In genomic region chr4:144998808-144999571, GRCm38 (mm10) we compare ENCODE assay signal across 8 mouse cellular contexts.
DNase-seq lines count a peak whose midpoint lies in the region; ATAC-seq and TF ChIP-seq lines count a peak whose summit lies in the region.

No protein-coding gene starts in this region.

- no peaks in the 10 kb centered on the region for H3K9me3 ChIP-seq in forebrain, embryonic 10.5 days
- no peaks in the 10 kb centered on the region for H3K9me3 ChIP-seq in forebrain, embryonic 12.5 days
- no peaks in the 10 kb centered on the region for H3K9me3 ChIP-seq in midbrain, embryonic 13.5 days
- no peaks in the 10 kb centered on the region for H3K9me3 ChIP-seq in midbrain, embryonic 11.5 days (ENCODE audit: control insufficient read depth, low read length)
- H3K9me3 ChIP-seq in limb, embryonic 14.5 days (ENCODE audit: control insufficient read depth, low read length) = no peaks in the 10 kb centered on the region

- no peak for ATAC-seq in forebrain, embryonic 12.5 days (ENCODE audit: low FRiP score)
- peak; percentile 38 for ATAC-seq in midbrain, embryonic 13.5 days
- no peak for ATAC-seq in midbrain, embryonic 11.5 days (ENCODE audit: low FRiP score)
- ATAC-seq in limb, embryonic 14.5 days (ENCODE audit: low FRiP score, low read depth) = no peak

- peaks cover 34% of the 10 kb centered on the region for H3K4me1 ChIP-seq in forebrain, embryonic 10.5 days
- peaks cover 11% of the 10 kb centered on the region for H3K4me1 ChIP-seq in forebrain, embryonic 12.5 days
- peaks cover 11% of the 10 kb centered on the region for H3K4me1 ChIP-seq in midbrain, embryonic 13.5 days (replicated peaks)
- H3K4me1 ChIP-seq in midbrain, embryonic 11.5 days (ENCODE audit: control insufficient read depth, insufficient read depth, low read length) = no peaks in the 10 kb centered on the region
- H3K4me1 ChIP-seq in limb, embryonic 14.5 days (ENCODE audit: control insufficient read depth, insufficient read depth, low read length) = peaks cover 39% of the 10 kb centered on the region
- H3K4me1 ChIP-seq in thymus, adult 2 months (replicated peaks; ENCODE audit: control insufficient read depth, insufficient read depth, low read length) = peaks cover 38% of the 10 kb centered on the region

- peak overlapping the region; percentile 62 for H3K27ac ChIP-seq in forebrain, embryonic 10.5 days
- H3K27ac ChIP-seq in forebrain, embryonic 12.5 days = no peak overlapping the region
- H3K27ac ChIP-seq in midbrain, embryonic 13.5 days = no peak overlapping the region
- H3K27ac ChIP-seq in midbrain, embryonic 11.5 days (ENCODE audit: low read depth, low read length) = no peak overlapping the region
- H3K27ac ChIP-seq in limb, embryonic 14.5 days (replicated peaks; ENCODE audit: low read depth, low read length) = peak overlapping the region; percentile 79
- peak overlapping the region; percentile 89 for H3K27ac ChIP-seq in thymus, adult 2 months (ENCODE audit: control insufficient read depth, insufficient read depth, low read length)

- DNase-seq in forebrain, embryonic 10.5 days (ENCODE audit: extremely low spot score, low spot score) = no peak
- no peak for DNase-seq in midbrain, embryonic 11.5 days (ENCODE audit: low spot score, missing footprints)
- no peak for DNase-seq in limb, embryonic 14.5 days (ENCODE audit: low spot score)
- no peak for DNase-seq in thymus, adult 2 months
- DNase-seq in gastrocnemius, postnatal 14 days = no peak
- no peak for DNase-seq in right cerebral cortex, postnatal 25 days

- no peak overlapping the region for H3K4me3 ChIP-seq in forebrain, embryonic 10.5 days
- no peak overlapping the region for H3K4me3 ChIP-seq in forebrain, embryonic 12.5 days (replicated peaks)
- H3K4me3 ChIP-seq in midbrain, embryonic 13.5 days (replicated peaks) = no peak overlapping the region
- no peak overlapping the region for H3K4me3 ChIP-seq in midbrain, embryonic 11.5 days (ENCODE audit: low read depth, low read length)
- no peak overlapping the region for H3K4me3 ChIP-seq in limb, embryonic 14.5 days (replicated peaks; ENCODE audit: low read length)
- no peak overlapping the region for H3K4me3 ChIP-seq in thymus, adult 2 months (ENCODE audit: control insufficient read depth, insufficient read depth, low read length)

- no peak for TF ChIP-seq CTCF in thymus, adult 2 months (IDR thresholded peaks at IDR 0.05; ENCODE audit: borderline replicate concordance, control insufficient read depth, extremely low read depth, insufficient read depth, low read length, poor library complexity)

- WGBS in forebrain, embryonic 10.5 days = 92% methylated on average over 2 of the region's 2 CpGs
- WGBS in forebrain, embryonic 12.5 days = 83% methylated on average over 2 of the region's 2 CpGs
- 95% methylated on average over 2 of the region's 2 CpGs for WGBS in midbrain, embryonic 13.5 days
- WGBS in midbrain, embryonic 11.5 days = 87% methylated on average over 2 of the region's 2 CpGs
- 65% methylated on average over 2 of the region's 2 CpGs for WGBS in limb, embryonic 14.5 days
- 33% methylated on average over 2 of the region's 2 CpGs for WGBS in thymus, adult 2 months

- TF ChIP-seq POLR2A in limb, embryonic 14.5 days (IDR thresholded peaks at IDR 0.05; ENCODE audit: borderline replicate concordance, extremely low read depth, insufficient read depth, insufficient read length) = no peak
- no peak for TF ChIP-seq POLR2A in thymus, adult 2 months (IDR thresholded peaks at IDR 0.05; ENCODE audit: control insufficient read depth, extremely low read depth, insufficient read depth, low read length, poor library complexity)

- intact Hi-C loops in gastrocnemius, postnatal 14 days (cut with DNase I; ENCODE audit: low total_unique reads) = no loop called here

- H3K36me3 ChIP-seq in forebrain, embryonic 10.5 days (replicated peaks) = no peaks in the 10 kb centered on the region
- H3K36me3 ChIP-seq in forebrain, embryonic 12.5 days (replicated peaks) = no peaks in the 10 kb centered on the region
- H3K36me3 ChIP-seq in midbrain, embryonic 13.5 days = no peaks in the 10 kb centered on the region
- H3K36me3 ChIP-seq in midbrain, embryonic 11.5 days (ENCODE audit: control insufficient read depth, insufficient read depth, low read length) = no peaks in the 10 kb centered on the region
- 0 out of 2 replicates have a peak, but pooled peaks cover 2% of the 10 kb centered on the region for H3K36me3 ChIP-seq in limb, embryonic 14.5 days (ENCODE audit: control insufficient read depth, insufficient read depth, low read length)
- H3K36me3 ChIP-seq in thymus, adult 2 months (ENCODE audit: control insufficient read depth, insufficient read depth, low read length) = 0 out of 2 replicates have a peak, but pooled peaks cover 3% of the 10 kb centered on the region

- no peak overlapping the region for H3K9ac ChIP-seq in forebrain, embryonic 12.5 days
- H3K9ac ChIP-seq in midbrain, embryonic 13.5 days (replicated peaks) = no peak overlapping the region
- no peak overlapping the region for H3K9ac ChIP-seq in midbrain, embryonic 11.5 days (ENCODE audit: low read length)
- H3K9ac ChIP-seq in limb, embryonic 14.5 days (ENCODE audit: low read depth, low read length, severe bottlenecking) = no peak overlapping the region

- H3K4me2 ChIP-seq in forebrain, embryonic 12.5 days = no peak overlapping the region
- H3K4me2 ChIP-seq in midbrain, embryonic 13.5 days (replicated peaks) = no peak overlapping the region
- no peak overlapping the region for H3K4me2 ChIP-seq in midbrain, embryonic 11.5 days
- H3K4me2 ChIP-seq in limb, embryonic 14.5 days (replicated peaks; ENCODE audit: low read depth, low read length, severe bottlenecking) = 0 out of 2 replicates have a peak overlapping the region, but pooled peaks have one; percentile 5

- no peaks in the 10 kb centered on the region for H3K27me3 ChIP-seq in forebrain, embryonic 10.5 days (ENCODE audit: poor library complexity, severe bottlenecking)
- no peaks in the 10 kb centered on the region for H3K27me3 ChIP-seq in forebrain, embryonic 12.5 days
- no peaks in the 10 kb centered on the region for H3K27me3 ChIP-seq in midbrain, embryonic 13.5 days
- H3K27me3 ChIP-seq in midbrain, embryonic 11.5 days (ENCODE audit: control insufficient read depth, insufficient read depth, low read length) = no peaks in the 10 kb centered on the region
- no peaks in the 10 kb centered on the region for H3K27me3 ChIP-seq in limb, embryonic 14.5 days (ENCODE audit: control insufficient read depth, insufficient read depth, low read length)
- H3K27me3 ChIP-seq in thymus, adult 2 months (ENCODE audit: control insufficient read depth, insufficient read depth, low read length) = no peaks in the 10 kb centered on the region

Comparison
In these comparisons a context has a peak if more than half of its experiments do, and no peak if none do; other contexts are left out.
1. H3K27ac ChIP-seq: peak in forebrain, embryonic 10.5 days (single experiment), limb, embryonic 14.5 days (single experiment) and thymus, adult 2 months (single experiment); none in forebrain, embryonic 12.5 days (single experiment), midbrain, embryonic 13.5 days (single experiment) and midbrain, embryonic 11.5 days (single experiment).